Mouse (Mus musculus): ENCODE measurements around the gene Elp1. TPM values are rescaled to one million over a fixed set of nuclear protein-coding genes. Genes with fewer than 3 reads are reported as not detected.

Elp1 gene
- polyA plus RNA-seq, 1 experiment from 2014 or later, result 40.7 TPM

DNA sequence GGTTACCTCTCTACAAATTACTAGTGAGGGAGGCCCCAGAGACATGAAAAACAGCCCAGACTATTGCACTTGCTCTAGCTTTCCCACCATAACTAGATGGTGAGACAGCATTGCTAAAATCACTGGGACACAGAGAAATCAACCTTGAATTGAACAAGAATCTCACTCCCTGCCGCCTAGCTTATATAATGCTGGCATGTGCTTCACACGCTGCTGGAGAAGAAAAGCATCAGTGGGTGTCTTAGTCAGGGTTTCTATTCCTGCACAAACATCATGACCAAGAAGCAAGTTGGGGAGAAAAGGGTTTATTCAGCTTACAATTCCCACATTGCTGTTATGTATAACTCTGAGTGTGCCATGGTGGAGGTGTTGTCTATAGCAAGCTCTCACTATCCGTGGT lies 89.0 kb downstream of the Elp1 start:
- ATAC-seq (ENCODE audit: insufficient number of reproducible peaks, low FRiP score, low TSS enrichment, low read depth), result no peak
- H3K27ac ChIP-seq (replicated peaks), result no peak overlapping the region
- H3K4me2 ChIP-seq (replicated peaks), result no peak overlapping the region
- WGBS, result 87% methylated on average over 3 of the region's 3 CpGs
- no peak overlapping the region for H3K9ac ChIP-seq
- no peak overlapping the region for H3K4me3 ChIP-seq (replicated peaks)
- H3K4me1 ChIP-seq, result peaks cover 9% of the 10 kb centered on the region; the same call in 1 of the 2 replicates
- no peaks in the 10 kb centered on the region for H3K27me3 ChIP-seq
- H3K36me3 ChIP-seq, result no peaks in the 10 kb centered on the region
- H3K9me3 ChIP-seq (replicated peaks), result no peaks in the 10 kb centered on the region

DNA sequence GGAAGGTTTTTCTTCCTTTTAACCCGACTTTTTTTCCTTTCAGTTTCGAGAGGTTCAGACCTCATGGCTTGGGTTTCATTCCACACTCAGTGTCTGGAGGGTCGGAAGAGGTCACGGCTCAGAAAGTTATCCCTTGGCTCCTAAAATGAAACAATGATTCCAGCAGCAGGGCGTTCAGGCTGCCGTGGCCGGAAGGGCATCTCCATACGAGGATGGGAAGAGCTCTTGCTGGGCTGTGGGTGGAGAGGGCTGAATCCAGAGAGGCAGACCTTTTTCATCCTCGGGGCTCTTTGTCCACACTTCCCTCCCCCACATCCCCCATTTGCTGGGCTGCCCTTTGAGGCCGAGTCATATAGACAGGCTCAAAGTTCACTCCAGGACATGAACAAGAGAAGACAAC lies 99.9 kb downstream of the Elp1 start:
- Histone ChIP-seq H3K27ac (replicated peaks) (no peak overlapping the region), H3K27me3 (no peaks in the 10 kb centered on the region), H3K9ac (no peak overlapping the region), H3K36me3 (no peaks in the 10 kb centered on the region), H3K4me3 (replicated peaks) (no peak overlapping the region), H3K4me2 (replicated peaks) (peak overlapping the region; percentile 19), H3K9me3 (replicated peaks) (no peaks in the 10 kb centered on the region), H3K4me1 (peaks cover 4% of the 10 kb centered on the region; the same call in 1 of the 2 replicates)
- WGBS, result 14% methylated on average over 10 of the region's 10 CpGs
- no peak for ATAC-seq (ENCODE audit: insufficient number of reproducible peaks, low FRiP score, low TSS enrichment, low read depth)

Other genes starting within 250 kb of the Elp1 start
- gene Gm26657, start 62.3 kb downstream of the Elp1 start, polyA plus RNA-seq (2015; fragmentation: Nextera tagmentation; extraction: Ambion mirVana), result not detected in 2 replicates
- not detected in 2 replicates for gene Actl7b, start 60.9 kb downstream of the Elp1 start, polyA plus RNA-seq (2015; fragmentation: Nextera tagmentation; extraction: Ambion mirVana)
- not detected in 2 replicates for gene Actl7a, start 58.9 kb downstream of the Elp1 start, polyA plus RNA-seq (2015; fragmentation: Nextera tagmentation; extraction: Ambion mirVana)
- gene Fam206a, start within 50 bp of the Elp1 start, polyA plus RNA-seq (2015; fragmentation: Nextera tagmentation; extraction: Ambion mirVana), result 16.2 and 17.2 TPM in 2 replicates
- 22.8 and 25.5 TPM in 2 replicates for gene Ctnnal1, start 62.9 kb upstream of the Elp1 start, polyA plus RNA-seq (2015; fragmentation: Nextera tagmentation; extraction: Ambion mirVana)
- 8.7 and 11.1 TPM in 2 replicates for gene Tmem245, start 145.1 kb upstream of the Elp1 start, polyA plus RNA-seq (2015; fragmentation: Nextera tagmentation; extraction: Ambion mirVana)
- gene Frrs1l, start 188.1 kb upstream of the Elp1 start, polyA plus RNA-seq (2015; fragmentation: Nextera tagmentation; extraction: Ambion mirVana), result 2.6 and 2.9 TPM in 2 replicates